Mouse (Mus musculus): Measurements from ENCODE around the gene Eef1akmt4. TPM values are rescaled to one million over a fixed set of nuclear protein-coding genes. Genes with fewer than 3 reads are reported as not detected.

Eef1akmt4 gene
- 3.0 TPM for polyA plus RNA-seq (2014; fragmentation: Illumina TruSeq; extraction: RNeasy Lipid Tissue Mini Kit (QIAGEN cat#74804))

DNA sequence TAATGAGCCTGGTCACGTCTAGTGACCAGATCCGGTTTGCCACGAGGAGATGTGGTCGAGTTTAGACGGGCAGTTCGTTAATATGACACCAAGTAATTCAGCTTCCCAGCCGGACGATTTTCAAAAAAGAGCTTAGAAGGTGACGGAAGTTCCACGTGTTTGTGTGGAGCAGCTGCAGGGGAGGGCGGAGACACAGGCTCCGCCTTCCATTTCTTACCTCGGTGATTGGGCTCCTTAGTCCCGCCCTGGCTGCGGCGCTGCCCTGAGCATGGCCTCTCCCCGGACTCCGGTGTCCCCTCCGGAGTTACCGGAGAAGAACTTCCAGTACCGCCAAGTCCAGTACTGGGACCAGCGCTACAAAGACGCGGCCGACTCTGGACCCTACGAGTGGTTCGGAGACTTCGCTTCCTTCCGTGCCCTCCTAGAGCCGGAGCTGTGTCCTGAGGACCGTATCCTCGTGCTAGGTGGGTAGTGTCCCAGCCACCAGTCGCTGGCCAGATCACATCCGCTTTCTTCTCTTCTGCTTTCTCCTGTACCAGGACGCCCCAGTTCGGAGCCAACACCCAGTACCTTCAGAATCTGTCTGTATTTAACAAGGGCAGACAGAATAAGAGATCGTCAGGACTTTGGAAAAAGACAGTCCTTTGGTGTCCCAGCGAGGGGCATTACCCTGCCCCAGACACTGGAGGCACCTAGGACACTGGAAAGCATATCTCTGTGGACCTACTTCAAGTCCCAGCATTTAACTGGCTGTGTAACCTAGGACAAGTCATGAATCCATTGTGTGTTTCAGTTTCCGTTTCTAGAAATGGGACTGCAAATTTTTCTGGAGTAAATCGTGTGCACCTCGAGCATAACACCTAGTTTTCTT lies at the start of gene Eef1akmt4, which contains the start of the genes Gm49333 and Alg3:
Gene Eef1akmt4 (plus strand): TSS at position 237 of the 871 bp plus-strand sequence.
Gene Gm49333 (plus strand): TSS at position 254 of the 871 bp plus-strand sequence.
Gene Alg3 (minus strand): TSS at position 379 of the 871 bp plus-strand sequence.

DNA sequence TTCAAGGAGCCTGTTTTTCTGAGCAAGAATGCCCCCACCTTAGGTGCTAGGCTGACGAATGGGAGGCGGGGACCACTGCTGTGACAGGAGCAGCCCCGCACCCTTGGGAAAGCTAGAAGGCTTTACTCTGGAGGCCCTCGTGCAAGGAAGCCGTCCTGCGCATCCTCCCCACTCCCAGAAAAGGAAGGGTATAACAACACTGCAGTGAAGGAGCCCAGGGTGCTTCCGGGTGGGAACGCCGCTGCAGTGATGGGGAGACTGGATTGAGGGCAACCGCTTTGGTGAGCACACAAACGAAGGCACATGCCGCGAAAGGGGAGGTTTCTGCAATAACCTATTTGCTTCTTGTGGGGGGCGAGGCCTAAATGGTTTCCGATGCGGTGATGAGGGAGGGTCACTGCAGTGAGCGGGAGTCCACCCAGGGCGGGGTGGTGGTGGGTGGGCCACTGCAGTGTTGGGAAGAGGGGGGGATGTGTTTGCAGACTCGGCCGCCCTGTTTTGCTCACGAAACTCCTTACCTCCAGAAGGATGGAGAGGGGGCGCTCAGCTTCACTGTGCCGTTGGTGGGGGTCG lies 21.9 kb upstream of the Eef1akmt4 start, which contains the start of gene Vwa5b2:
Gene Vwa5b2 (plus strand): TSS at position 106 of the 573 bp plus-strand sequence.

DNA sequence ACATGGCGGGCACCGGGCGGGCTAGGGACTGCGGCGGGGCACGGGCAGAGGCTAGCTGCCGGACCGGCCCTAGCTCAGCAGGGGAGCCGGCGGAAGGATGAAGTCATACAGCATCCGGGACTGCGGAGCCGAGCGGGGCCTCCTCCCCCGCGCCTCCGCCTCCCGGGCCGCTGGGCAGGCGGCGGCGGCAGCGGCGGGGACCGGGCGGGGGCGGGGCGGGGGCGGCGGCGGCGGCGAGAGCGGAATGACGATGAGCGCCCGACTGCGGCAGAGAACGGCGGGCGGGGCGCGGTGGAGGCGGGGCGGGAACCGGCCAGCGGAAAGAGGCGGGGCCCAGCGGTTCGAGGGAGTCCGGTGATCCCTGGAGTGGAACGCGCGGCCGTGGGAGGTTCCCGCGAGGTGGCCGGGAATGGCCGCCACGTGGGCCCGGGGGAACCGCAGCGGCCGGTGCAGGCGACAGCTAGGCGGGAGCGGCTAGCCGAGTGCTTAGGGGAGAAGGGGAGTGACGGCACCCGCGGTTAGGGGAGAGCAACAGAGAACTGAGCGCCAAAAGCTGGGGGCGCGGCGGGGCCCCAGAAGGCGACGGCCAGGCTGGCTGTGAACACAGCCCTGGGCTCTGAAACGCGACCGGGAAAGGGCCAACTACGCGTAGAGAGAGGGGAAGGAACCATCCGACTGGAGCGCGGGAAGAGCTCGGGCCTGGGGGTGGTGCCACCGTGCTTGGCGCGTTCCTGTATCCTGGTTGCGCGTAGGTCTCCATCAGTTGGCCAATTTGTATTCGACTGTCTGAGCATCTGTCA lies 10.0 kb downstream of the Eef1akmt4 start, which contains the start of gene Camk2n2:
Gene Camk2n2 (minus strand): TSS at position 97 of the 800 bp plus-strand sequence.

DNA sequence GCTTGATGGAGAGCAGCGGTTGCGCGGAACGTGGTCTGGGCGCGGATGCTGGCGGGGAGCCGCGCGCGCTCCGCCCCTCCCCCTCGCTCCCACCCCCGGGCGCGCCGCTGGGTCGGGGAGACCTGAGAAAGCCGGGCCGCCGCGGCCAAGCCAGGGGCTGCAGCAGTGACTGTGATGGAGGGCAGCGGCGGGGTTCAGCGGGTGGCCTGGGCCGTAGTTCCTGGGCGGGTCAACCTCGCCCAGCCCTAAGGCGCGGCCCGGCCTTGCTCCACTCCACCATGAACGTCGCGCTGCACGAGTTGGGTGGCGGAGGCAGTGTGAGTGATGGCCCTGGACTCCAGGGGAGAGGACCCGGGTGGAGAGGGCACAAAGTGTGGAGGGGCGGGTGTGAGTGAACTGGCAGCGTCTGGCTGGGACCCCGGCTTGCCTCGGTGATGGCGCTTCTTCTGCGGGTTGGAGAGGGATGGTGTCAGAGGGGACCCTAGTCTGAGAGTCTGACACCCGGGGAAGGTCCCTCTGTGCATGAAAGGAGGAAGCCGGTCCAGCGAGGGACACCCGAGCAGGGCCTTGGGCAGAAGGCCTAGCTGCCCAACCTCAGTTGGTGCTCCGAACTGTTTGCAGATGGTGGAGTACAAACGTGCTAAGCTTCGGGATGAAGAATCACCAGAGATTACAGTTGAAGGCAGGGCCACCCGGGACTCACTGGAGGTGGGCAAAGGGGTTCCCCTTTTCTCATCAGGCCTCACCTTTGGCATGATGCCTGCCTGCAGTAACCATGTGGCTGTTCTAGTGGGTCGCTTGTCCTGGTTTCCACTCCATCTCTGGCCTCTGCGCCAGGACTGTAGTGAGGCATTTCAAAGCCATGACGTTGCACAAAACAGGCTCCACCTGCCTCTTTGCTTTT lies 18.6 kb downstream of the Eef1akmt4 start, which contains the start of gene Ece2:
Gene Ece2 (plus strand): TSS at position 98 of the 904 bp plus-strand sequence.

DNA sequence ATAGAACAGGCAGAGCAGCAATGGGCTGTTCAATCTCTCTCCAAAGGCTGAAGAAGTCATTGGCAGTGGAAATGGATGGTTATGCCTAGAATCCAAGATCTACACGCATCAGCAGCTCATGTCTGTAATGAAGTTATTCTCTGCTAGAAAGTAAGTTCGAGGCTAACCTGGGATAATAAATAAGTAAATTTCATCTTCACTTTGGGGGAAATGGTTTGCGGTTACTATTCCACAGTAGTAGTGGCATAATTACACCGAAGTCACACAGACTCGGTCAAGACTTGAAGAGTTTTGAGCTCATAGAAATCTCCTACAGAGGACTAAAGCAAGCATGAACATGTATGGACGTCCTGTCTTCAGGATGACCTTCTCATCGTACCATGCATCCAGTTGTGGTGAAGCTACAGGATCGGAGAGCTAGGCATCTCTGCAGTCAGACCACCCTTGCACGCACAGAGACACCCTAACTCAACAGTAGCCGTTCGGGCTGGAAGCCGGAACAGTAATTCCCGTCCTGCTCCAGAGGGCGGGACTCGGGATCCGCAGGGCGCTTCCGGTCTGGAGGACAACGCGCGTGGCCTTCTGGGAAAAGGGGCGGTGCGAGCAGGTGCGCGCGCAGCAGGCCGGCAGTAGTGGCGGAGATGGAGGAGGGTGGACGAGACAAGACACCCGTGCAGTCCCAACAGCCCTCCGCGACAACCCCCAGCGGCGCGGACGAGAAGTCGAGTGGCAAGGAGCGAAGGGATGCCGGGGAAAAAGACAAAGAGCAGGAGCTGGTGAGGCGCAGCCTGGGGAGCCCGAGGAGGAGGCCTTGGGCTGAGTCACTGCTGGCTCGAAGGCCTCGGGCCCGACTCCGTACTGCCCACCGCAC lies 39.9 kb downstream of the Eef1akmt4 start, which contains the start of gene Psmd2:
Gene Psmd2 (plus strand): TSS at position 577 of the 871 bp plus-strand sequence.

DNA sequence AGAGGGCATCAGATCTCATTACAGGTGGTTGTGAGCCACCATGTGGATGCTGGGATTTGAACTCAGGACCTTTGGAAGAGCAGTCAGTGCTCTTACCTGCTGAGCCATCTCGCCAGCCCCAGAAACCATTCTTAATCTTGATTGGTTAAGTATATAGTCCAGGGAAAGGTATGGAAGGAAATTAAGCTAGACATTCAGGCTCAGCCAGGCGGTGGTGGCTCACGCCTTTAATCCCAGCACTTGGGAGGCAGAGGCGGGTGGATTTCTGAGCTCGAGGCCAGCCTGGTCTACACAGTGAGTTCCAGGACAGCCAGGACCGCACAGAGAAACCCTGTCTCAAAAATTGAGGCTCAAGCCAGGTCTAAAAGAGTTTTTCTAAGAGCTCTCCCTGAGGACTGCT lies 56.6 kb downstream of the Eef1akmt4 start, which contains the start of gene Eif4g1:
Gene Eif4g1 (plus strand): TSS at position 301 of the 400 bp plus-strand sequence.

Other genes with a start within 250 kb of the Eef1akmt4 start
- gene Abcc5, start 185.2 kb upstream of the Eef1akmt4 start, polyA plus RNA-seq (2014; fragmentation: Illumina TruSeq; extraction: RNeasy Lipid Tissue Mini Kit (QIAGEN cat#74804)): 32.8 TPM
- 8.2 TPM for gene Eif2b5, start 112.8 kb upstream of the Eef1akmt4 start, polyA plus RNA-seq (2014; fragmentation: Illumina TruSeq; extraction: RNeasy Lipid Tissue Mini Kit (QIAGEN cat#74804))
- gene Dvl3, start 94.6 kb upstream of the Eef1akmt4 start, polyA plus RNA-seq (2014; fragmentation: Illumina TruSeq; extraction: RNeasy Lipid Tissue Mini Kit (QIAGEN cat#74804)): 26.8 TPM
- gene Ap2m1, start 76.1 kb upstream of the Eef1akmt4 start, polyA plus RNA-seq (2014; fragmentation: Illumina TruSeq; extraction: RNeasy Lipid Tissue Mini Kit (QIAGEN cat#74804)): 102 TPM
- 8.6 TPM for gene Abcf3, start 63.0 kb upstream of the Eef1akmt4 start, polyA plus RNA-seq (2014; fragmentation: Illumina TruSeq; extraction: RNeasy Lipid Tissue Mini Kit (QIAGEN cat#74804))
- not detected for gene Vwa5b2, start 22.1 kb upstream of the Eef1akmt4 start, polyA plus RNA-seq (2014; fragmentation: Illumina TruSeq; extraction: RNeasy Lipid Tissue Mini Kit (QIAGEN cat#74804))
- gene Gm49333, start within 50 bp of the Eef1akmt4 start, polyA plus RNA-seq (2014; fragmentation: Illumina TruSeq; extraction: RNeasy Lipid Tissue Mini Kit (QIAGEN cat#74804)): not detected
- gene Alg3, start 142 bp downstream of the Eef1akmt4 start, polyA plus RNA-seq (2014; fragmentation: Illumina TruSeq; extraction: RNeasy Lipid Tissue Mini Kit (QIAGEN cat#74804)): 6.3 TPM
- gene Camk2n2, start 9.7 kb downstream of the Eef1akmt4 start, polyA plus RNA-seq (2014; fragmentation: Illumina TruSeq; extraction: RNeasy Lipid Tissue Mini Kit (QIAGEN cat#74804)): not detected
- gene Ece2, start 18.2 kb downstream of the Eef1akmt4 start, polyA plus RNA-seq (2014; fragmentation: Illumina TruSeq; extraction: RNeasy Lipid Tissue Mini Kit (QIAGEN cat#74804)): 1.1 TPM
- 77.0 TPM for gene Psmd2, start 40.1 kb downstream of the Eef1akmt4 start, polyA plus RNA-seq (2014; fragmentation: Illumina TruSeq; extraction: RNeasy Lipid Tissue Mini Kit (QIAGEN cat#74804))
- 125 TPM for gene Eif4g1, start 56.7 kb downstream of the Eef1akmt4 start, polyA plus RNA-seq (2014; fragmentation: Illumina TruSeq; extraction: RNeasy Lipid Tissue Mini Kit (QIAGEN cat#74804))
- gene Fam131a, start 81.6 kb downstream of the Eef1akmt4 start, polyA plus RNA-seq (2014; fragmentation: Illumina TruSeq; extraction: RNeasy Lipid Tissue Mini Kit (QIAGEN cat#74804)): 0.26 TPM
- 29.2 TPM for gene Polr2h, start 106.1 kb downstream of the Eef1akmt4 start, polyA plus RNA-seq (2014; fragmentation: Illumina TruSeq; extraction: RNeasy Lipid Tissue Mini Kit (QIAGEN cat#74804))
- 0.29 TPM for gene Clcn2, start 106.2 kb downstream of the Eef1akmt4 start, polyA plus RNA-seq (2014; fragmentation: Illumina TruSeq; extraction: RNeasy Lipid Tissue Mini Kit (QIAGEN cat#74804))
- 0.09 TPM for gene Chrd, start 121.5 kb downstream of the Eef1akmt4 start, polyA plus RNA-seq (2014; fragmentation: Illumina TruSeq; extraction: RNeasy Lipid Tissue Mini Kit (QIAGEN cat#74804))
- not detected for gene Thpo, start 122.9 kb downstream of the Eef1akmt4 start, polyA plus RNA-seq (2014; fragmentation: Illumina TruSeq; extraction: RNeasy Lipid Tissue Mini Kit (QIAGEN cat#74804))